Mouse (Mus musculus) left cerebral cortex, postnatal 4 days (tissue): Measurements from ENCODE around the gene Zfp36l2. TPM values are rescaled to one million over a fixed set of nuclear protein-coding genes. Genes with fewer than 3 reads are reported as not detected.

Experiments
- DNase-seq: peaks from one replicate; pipeline ENCODE4 v3.0.0-alpha.2; 2022
- intact Hi-C: fragments of 180-260 bp; cut with DNase I; formaldehyde crosslinking; loops from one replicate; pipeline ENCODE4 v1.15.1; 2025
- total RNA-seq, 2 experiments: library from RNA; stranded (reverse); gene quantifications; 2 replicates each; pipeline ENCODE4 v1.2.3; 2021

The Zfp36l2 gene
- total RNA-seq, 2 experiments from 2014 or later: 23.3 to 24.3 TPM

DNA sequence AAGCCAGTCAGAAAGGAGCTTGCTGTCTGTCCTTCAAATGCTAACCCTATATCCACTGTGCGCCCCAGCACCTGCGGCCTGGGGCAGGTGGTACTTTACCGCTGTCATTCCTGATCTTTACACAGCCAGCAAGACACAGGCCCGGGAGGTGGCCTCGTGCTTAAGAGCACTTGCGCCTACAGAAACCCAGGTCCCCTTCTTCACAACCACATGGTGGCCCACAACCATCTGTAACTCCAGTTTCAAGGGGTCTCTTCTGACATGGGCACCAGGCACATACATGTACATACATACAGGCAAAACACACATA is 32.8 kb downstream of the Zfp36l2 start:
- intact Hi-C loops: no loop called here
- DNase-seq: no peak

DNA sequence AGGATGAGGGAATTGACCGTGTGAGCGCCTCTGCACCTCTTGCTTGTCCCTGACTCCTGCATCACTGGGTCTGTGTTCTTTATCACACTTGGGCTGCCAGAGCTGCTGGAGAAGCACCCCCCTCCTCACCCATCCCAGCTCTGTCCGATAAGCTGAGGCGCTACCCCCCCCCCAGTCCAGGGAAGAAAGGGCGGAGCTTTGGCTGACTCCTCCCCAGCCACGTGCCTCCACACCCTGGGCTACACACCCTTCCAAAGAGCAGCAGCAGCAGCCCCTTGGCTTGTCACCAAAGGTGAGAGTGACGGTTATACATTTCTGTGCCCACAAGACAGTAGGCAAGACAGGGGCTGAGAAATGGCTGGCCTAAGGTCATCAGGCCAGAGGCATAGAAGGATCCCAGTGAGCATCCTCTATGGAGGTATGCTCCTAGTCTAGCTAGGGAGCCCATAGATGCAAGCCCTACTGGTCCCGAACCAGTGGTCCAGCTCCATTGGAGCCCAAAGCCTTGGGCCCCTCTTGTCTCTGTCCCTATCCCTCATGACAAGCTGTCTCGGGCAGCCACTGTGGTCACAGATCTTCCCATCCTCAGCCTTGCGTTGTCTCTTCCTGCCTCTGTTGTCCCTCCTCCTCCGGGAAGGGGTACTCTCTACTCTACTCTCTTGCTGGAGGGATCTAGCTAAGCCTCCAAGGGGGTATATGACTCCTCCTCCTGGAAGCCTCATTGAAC is 33.3 kb downstream of the Zfp36l2 start:
- no peak for DNase-seq
- intact Hi-C loops: no loop called here

DNA sequence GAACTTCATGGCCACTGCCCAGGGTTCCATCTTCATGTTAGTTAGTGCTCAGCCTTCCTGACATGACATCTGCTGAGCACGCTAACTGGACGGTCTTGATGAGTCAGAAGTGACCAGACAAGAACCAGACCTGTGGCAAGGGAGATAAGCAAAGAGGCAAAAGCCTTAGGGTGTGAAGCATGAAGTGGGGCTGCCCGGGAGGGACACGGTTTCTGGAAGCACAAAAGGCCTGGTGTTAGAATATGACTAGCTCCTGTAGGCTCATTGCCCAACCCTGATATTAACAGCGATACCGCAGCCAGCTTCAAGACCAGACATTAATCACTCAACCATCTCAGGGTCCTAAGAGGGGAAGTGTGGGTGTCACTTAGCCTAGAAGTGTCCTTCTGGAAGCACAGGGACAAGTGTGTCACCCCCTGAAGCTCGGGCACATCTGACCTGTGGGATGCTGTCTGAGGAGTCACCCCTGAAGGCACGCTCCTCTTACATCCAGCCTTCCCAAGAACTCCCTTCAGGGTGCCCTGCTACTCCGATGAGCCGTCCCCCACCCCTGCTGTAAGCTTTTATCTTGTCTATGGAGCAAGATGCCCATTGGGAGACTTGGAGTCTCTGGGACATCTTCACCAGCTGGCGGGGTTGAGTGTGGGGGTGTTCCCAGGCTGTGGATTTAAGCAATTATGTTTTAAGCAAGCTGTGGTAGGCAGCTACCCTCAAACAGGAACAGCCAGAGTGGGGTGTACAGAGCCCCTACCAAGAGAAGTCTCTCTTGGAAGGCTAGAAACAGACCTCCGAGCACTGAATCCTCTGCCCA is 34.6 kb downstream of the Zfp36l2 start:
- intact Hi-C loops: no loop called here
- DNase-seq: no peak

DNA sequence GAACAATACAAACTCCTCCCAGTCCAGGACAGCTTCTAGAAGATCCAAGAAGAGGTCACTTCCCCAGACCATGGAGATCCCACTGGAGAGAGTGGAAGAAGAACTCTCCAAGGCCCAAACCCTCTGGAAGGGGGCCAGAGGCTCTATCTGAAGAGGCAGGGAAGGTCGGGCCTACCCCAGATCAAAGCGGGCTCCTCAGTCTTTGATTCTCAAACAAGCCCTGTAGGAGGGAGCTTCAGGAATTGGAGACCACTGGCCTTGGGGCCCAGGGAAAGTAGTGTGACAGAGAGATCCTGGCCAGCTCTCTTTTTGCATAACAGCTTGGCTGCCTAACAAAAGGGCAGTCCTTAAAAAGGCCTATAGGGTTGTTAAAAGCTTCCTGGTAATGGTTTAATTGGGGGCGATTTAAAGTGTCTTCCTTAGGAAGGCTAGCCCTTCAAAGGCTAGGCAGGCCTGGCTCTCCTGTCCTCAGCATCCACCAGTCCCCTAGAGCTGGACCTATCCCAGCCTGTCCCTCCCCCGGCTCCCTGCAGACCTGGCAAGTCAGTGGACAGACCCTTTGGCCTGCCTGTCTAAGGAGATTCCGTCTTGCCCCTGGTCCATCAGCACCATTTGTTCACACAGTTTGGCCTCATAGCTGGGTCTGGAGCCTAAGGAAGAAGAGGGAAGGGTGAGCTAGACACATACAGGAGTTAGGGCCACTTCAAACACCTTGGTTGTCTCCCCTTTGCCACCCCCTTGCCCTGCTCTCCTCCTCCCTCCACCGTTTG is 35.4 kb downstream of the Zfp36l2 start:
- no peak for DNase-seq
- intact Hi-C loops: no loop called here

DNA sequence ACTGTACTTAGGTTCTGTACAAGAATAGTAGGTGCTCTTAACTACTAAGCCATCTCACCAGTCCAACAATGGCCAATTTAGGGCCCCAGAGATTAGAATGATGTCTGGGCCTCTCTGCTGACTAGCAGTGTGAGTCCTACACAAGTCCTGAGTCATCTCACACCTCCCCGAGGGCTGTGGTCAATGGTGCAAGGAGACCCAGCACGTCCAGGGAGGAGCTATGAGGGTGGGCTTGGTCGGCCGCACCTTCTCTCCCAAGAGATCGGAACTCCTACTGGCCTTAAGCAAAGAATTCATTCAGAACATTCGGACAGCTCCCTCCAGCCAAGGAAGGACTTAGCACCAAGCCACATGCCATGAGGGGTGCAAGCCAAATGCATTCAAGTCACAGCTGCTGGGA is 36.4 kb downstream of the Zfp36l2 start:
- intact Hi-C loops: no loop called here
- no peak for DNase-seq

DNA sequence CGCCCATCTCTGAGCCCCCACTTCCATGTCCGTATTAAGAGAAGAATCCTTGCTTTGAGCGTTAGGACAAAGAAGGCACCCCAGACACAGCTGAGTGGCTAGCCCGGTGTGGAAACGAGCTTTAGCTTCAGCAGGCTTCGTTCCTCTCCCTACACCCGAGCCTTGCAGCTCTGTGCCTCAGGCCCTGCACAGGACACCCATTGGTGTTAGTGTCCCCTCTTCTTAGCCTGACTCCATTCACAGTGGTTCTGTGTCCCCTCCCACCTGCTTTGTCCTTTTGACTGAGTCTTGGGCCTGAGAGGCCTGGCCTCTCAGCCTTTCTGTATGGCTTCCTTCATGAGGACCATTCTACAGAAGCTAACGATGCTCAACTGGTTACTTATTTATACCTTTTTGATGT is 37.5 kb downstream of the Zfp36l2 start:
- DNase-seq: no peak
- intact Hi-C loops: no loop called here

DNA sequence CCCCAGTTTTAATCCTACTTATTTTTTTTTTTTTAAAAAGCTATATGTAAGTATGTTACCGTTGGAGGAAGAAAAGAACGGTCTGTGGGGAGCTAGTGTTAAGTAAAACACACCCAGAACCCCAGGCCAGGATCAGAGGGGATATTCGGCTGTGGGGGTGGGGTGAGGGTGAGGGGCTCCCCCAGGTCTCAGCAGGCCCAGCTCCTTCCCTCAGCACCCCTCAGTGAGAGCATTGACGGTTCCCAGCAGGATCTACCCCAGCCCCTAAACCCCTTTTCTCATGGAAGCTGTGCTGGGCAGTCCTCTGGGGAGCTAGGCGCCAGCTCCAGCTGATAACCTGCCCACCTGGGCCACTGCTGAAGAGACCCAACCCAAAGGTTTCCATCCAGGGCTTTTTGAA is 38.2 kb downstream of the Zfp36l2 start:
- no peak for DNase-seq
- intact Hi-C loops: no loop called here

DNA sequence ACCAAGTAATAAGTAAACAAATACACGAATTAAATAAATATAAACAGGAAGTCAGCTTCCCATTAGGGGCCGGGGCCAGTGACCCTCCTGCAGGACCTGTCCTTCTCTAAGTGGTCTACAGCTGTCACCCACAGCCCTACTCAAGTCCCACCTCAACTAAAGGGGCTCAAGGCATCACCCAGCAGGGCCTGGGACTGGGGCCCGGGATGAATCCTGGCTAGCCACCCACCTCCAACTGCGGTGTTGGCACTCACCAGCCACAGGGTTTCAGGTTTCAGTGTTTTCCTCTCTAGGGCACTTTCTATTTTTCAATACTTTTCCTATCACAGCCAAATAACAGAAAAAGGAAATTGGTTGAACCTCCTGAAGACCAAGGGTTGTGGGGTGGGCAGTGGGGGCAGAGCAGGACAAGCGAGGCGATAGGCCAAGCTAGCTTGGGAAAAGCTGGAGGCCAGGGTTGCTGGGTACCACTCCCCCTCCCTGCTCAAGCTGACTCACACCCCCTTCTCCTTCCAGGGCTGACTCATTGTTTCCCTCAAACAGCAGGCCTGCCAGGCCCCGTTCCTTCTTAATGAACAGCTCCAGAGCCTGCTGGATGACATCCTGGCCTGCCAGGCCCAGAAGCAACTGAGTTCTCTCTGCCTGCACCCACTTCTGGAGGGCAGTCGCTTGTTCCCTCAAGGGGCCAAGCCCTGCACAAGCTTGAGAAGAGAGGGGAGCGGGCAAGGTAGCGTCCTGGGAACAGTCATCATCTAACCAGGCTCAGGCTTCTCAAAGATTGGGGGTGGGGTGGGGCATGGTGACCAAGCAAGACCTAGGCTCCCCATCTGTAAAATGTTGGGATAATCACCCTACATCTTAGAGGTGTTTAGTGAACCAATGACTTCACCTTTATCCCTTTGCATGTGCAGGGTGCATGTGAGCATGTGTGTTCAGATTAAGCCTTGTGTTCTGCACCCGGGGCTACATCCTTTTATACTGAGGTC is 39.0 kb downstream of the Zfp36l2 start:
- intact Hi-C loops: no loop called here
- DNase-seq: peak; percentile 75

DNA sequence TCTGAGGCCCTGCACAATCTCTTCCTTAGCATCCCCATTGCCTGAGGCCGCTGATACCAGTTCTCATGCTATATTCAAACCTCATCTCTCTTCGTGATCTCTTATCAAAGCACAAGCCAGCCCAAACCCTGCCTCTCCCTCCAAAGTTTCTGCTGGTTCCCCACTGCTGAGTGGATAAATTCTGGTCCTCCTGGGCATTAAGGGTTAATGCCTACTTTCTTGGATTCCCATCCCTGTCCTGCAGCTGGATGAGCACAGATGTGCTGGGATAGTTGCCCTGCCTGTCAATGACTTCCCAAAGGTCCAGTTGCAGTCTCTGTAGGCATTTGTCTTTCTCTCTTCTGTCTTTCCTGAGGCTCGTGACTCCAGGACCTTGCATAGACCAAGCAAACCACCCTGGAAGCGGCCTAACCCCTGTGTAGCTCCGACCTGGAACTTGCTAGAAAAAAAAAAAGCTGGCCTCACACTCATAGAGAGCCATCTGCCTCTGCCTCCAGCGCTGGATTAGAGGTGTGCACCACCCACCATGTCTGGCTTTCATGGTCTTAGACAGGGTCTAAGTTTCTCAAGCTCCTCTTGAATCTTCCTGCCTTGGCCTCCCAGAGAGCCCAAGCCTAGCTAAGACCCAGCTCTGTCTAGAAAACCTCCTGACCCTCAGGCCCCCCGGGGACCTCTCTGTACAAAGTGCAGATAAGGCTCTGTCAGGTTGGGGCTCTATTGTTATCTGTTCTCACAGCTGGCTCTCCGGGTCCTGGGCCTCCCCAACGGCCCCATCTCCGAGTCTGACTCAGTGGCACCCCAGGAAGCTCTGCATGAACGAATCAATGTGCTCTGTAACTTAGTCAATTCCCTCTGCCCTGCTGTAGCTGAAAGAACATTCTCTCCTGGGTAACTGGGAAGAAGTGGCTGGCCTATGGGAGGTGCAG is 40.3 kb downstream of the Zfp36l2 start:
- no peak for DNase-seq
- intact Hi-C loops: no loop called here

DNA sequence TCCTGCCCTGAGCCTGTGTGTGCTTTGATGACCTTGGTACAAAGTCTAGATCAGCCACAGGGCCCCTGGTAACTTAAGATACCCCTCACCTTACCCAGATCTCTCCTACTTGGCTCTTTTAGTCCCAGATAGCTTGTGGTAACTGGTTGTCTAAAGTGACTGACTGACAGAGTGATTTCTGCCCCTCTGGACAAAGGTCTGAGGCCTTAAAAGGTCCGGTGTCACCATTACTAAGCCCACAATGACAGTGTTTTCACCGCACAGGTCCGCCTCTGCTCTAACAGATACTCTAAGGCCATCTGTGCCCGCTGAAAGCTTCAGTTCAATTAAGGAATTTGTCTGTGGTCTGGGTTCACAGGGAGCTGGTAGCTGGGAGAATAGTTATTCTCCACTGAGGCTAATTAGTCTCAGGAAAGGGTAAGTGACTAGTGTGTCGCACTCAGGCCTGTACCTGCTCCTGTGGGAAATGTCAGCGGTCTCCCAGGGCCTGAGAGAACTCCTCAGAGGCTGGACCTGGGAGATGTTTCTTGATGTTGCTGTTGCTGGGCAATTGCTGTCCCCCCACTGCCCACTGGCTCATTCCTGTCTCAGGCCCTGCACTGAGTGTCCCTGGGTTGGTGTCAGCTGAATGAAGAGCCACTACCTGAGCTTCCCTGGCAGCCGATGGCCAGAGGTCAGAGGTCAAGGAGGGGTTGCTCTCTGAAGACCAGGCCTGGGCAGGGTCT is 41.1 kb downstream of the Zfp36l2 start:
- intact Hi-C loops: no loop called here
- no peak for DNase-seq

DNA sequence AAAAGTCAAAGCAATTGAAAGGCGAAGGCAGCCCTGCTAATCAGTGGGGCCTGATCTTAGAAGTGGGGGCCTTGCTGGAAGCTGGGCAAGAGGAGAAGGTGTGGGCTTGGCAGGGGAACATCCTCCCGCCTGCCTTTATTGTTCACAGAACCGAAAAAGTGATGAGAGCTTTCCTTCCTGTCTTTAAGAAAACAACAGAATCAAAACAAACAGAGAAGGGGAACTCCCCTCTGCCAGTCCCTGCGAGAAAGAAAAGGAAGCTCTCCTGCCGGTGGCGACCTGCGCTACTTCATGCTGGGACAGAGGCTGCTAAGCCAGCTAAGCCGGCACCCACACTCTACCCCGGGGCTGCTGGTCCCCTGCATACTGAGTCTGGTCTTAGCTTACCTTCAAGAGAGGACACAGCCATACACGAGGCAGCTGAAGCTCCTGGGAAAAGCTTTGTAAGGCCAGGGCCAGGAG is 41.9 kb downstream of the Zfp36l2 start:
- intact Hi-C loops: no loop called here
- no peak for DNase-seq

DNA sequence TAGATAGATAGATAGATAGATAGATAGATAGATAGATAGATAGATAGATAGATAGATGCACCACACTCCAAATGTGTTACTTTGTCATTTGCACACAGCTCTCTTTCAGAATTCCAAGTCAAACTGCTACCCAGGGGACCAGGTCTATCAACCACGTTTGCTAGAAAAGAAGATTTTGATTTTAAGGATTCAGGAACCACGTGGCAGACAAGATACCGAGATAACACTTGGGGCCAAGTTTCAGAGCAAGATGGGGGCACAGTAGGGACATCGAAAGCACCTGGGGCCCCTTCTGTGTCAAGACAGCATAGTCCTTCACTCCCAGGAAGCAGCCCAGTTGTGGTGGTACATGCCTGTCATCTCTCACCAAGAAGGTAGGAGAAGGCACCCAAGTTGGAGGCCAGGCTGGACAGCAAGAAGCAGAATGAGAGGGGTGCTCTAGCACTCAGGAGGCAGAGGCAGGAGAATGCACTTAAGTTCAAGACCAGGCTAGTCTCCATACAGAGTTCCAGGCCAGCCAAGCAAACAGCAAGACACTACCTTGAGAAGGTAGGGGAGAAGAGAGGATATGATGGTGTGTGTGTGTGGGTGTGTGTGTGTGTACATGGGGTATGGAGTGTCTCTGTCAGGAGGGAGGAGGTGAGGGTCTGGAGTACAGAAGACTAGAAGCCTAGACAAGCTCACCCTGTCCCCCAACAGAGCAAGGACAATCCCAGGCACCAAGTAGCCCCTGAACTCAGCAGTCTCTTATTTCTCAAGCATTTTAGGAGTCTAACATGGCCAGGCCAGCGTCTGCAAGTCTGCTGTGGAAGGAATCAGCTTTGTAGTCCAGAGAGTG is 42.8 kb downstream of the Zfp36l2 start:
- no peak for DNase-seq
- intact Hi-C loops: no loop called here

DNA sequence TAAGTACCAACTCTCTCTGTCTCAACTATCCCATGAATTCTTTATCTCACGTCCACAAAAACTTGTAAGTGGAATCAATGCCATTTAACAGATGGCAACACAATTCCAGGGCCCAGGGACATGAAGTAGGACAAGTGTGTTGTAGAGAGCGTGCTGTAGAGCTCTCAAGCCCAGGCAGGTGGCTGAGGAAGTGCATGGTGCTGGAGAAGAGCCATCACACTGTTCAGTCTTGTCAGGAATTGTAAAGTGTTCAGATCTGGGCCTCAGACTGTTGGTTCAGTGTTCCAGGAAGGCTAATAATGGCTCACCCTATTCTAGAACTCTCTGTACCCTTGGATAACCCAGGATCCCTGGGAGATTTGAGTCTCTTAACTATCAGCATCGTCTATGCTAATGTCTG is 43.6 kb downstream of the Zfp36l2 start:
- intact Hi-C loops: no loop called here

DNA sequence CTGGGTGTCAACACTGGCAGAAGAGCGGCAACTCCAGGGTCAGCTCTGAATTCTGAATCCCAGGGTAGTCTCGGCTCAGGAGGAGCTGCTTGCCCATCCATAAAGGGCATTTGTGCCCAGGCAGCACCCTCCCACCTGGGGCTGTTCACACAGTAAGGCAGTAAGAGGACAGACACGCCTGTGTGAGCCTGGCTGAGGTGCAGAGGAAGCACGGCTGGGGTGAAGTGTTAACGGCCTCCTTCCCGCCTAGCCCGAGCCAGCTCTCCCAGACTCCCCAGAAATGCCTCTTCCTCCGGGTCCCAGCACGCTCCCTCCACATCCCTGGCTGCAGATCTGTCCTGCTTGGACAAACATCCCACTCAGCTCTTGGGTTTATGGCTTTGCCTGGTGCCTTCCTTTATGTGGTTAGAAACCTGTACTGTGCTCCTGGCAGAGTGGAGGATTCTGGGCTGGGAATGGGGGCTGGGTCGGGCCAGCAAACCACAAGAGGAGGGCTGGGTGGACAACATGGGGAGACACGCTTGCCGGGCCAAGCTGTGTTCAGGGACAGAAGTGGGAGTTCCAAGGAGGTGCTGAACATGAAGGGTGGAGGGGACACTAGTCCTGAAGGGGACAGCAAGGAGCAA is 44.4 kb downstream of the Zfp36l2 start:
- intact Hi-C loops: no loop called here
- no peak for DNase-seq

More for the DNA sequence above, 43.6 kb downstream of the Zfp36l2 start:
- DNase-seq: no peak

DNA sequence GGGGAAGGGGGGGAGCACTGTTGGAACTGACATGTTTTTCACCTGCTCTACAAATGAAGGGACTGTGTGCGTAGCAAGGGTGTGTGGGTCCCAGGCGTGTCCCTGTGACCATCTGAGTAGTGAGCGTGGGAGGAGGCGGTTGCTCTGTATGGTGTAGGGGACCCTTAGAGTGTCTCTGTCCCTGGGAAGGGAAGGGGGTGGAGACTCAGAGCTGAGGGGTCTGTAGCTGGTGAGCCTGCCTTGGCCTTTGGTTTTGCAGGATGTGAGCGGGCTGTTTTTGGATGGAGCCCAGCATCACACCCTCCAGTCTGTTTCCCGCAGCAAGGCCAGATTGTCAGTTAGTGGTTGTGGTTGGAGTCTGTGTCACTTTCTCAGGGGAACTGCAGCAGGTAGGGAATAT is 46.1 kb downstream of the Zfp36l2 start:
- intact Hi-C loops: no loop called here
- no peak for DNase-seq

DNA sequence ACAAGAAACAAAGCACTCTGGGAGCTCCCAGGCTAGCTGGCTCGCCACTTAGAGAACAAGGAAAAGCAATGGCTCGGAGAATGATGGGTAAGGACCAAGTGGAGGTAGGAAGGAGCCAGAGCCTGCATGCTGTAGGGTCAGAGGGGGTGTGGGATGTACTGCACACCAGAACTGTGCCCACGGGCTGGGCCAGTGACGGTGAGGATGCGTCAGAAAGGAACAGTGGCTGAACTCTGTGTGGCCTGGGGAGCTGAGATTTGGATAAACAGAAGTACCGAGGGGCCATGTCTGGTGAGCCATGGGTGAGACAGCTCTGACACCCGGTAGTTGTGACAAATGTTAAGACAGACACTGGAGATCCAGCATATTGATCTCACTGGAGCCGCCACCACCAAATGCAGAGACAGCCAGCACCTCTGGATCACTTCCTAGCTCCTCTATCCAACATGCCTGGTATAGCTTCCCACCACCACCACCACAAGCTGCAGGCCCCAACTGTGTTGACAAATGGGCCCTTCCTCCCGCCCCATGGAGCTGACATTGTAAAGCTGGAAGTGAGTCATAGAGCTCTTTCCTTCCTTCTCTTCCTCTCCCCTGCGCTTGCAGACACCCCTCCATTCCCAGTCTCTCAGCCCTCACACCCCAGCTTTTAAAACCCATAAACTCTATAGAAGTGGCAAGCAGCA is 46.8 kb downstream of the Zfp36l2 start:
- DNase-seq: no peak
- intact Hi-C loops: no loop called here
